Mouse (Mus musculus) G1E (cell line): ENCODE data around the gene Cutal. TPM values are rescaled to one million over a fixed set of nuclear protein-coding genes. Genes with fewer than 3 reads are reported as not detected.
"Not testable (repeated sequence)": the region's sequence is repeated elsewhere in the genome, so short reads cannot be mapped to it uniquely, and the experiment has no call there.

ENCODE experiments used
- ATAC-seq: 2 replicates; pipeline ENCODE4 v1.8.0; 2016; ENCODE audit warnings: mild to moderate bottlenecking; ENCODE audit not compliant: insufficient number of reproducible peaks, poor library complexity, low FRiP score, severe bottlenecking; ENCODE audit errors: extremely low read depth
- DNase-seq: peaks from one replicate; pipeline ENCODE4 v3.0.0; 2012; ENCODE audit warnings: low spot score
- H3K27me3 ChIP-seq: 2 replicates; pipeline ENCODE4 v1.6.1; 2012; ENCODE audit warnings: mild to moderate bottlenecking, low read length, inconsistent platforms; ENCODE audit not compliant: insufficient read depth
- H3K36me3 ChIP-seq: replicated peaks from 2 replicates; pipeline ENCODE3; 2012; ENCODE audit warnings: mild to moderate bottlenecking, inconsistent platforms
- H3K4me1 ChIP-seq: 2 replicates; pipeline ENCODE4 v1.6.1; 2012; ENCODE audit warnings: low read depth, low read length, inconsistent platforms, mixed read lengths; ENCODE audit not compliant: insufficient read depth
- H3K4me3 ChIP-seq: 2 replicates; pipeline ENCODE4 v1.5.1; 2012; ENCODE audit warnings: low read depth, mild to moderate bottlenecking, inconsistent platforms, low read length, moderate library complexity, mixed read lengths
- H3K9me3 ChIP-seq: replicated peaks from 2 replicates; pipeline ENCODE4 v1.6.1; 2012; ENCODE audit warnings: inconsistent platforms
- CTCF ChIP-seq: IDR thresholded peaks from 2 replicates; pipeline ENCODE4 v1.5.1; 2012; ENCODE audit warnings: low read depth, low read length, inconsistent platforms, mixed read lengths
- GATA1 ChIP-seq: IDR thresholded peaks from 2 replicates; pipeline ENCODE4 v1.6.1; 2012; ENCODE audit warnings: borderline replicate concordance, low read length, inconsistent platforms, mixed read lengths
- GATA2 ChIP-seq: IDR thresholded peaks from 2 replicates; pipeline ENCODE4 v1.6.1; 2012; ENCODE audit warnings: low read depth, low read length, inconsistent platforms, borderline replicate concordance
- POLR2AphosphoS5 ChIP-seq: IDR thresholded peaks from 2 replicates; pipeline ENCODE4 v1.6.1; 2012; ENCODE audit warnings: low read depth, low read length, inconsistent platforms; ENCODE audit not compliant: insufficient replicate concordance
- TAL1 ChIP-seq: conservative IDR thresholded peaks from 2 replicates; pipeline ENCODE4 v1.6.1; 2012; ENCODE audit warnings: low read depth, low read length, inconsistent platforms, mixed read lengths
- polyA plus RNA-seq: library from polyadenylated mRNA; stranded (reverse); fragments of >175 nt; gene quantifications from 2 replicates; pipeline ENCODE4 v1.2.3, GENCODE M21; 2012
- total RNA-seq, 2 experiments: library from RNA; stranded (forward) in 1 of 2; stranded (reverse) in 1 of 2; fragments of 200-1000 nt in 1 of 2; fragments of >200 nt in 1 of 2; fragmentation: Nextera tagmentation in 1 of 2; gene quantifications; 2 replicates each; pipeline ENCODE4 v1.2.3; 2014 to 2017

The Cutal gene
- total RNA-seq (2014; fragmentation: Nextera tagmentation) = not detected in 2 replicates
- total RNA-seq (2017) = 0.06 TPM in 1 of 2 replicates, not detected in the other
- polyA plus RNA-seq = 0.02 TPM in 1 of 2 replicates, not detected in the other

GRCm38 (mm10) chr2:34874271-34874670 is at the start of gene Cutal:
Gene Cutal (plus strand): TSS chr2:34874396.
- TF ChIP-seq GATA2 = no peak
- TF ChIP-seq POLR2AphosphoS5 = no peak
- no peak for TF ChIP-seq GATA1
- no peak for TF ChIP-seq CTCF
- TF ChIP-seq TAL1 = no peak
- ATAC-seq = no peak
- Histone ChIP-seq H3K36me3 (peaks cover 3% of the 10 kb centered on the region), H3K4me1 (peaks cover 21% of the 10 kb centered on the region), H3K9me3 (no peaks in the 10 kb centered on the region), H3K27me3 (peaks cover 45% of the 10 kb centered on the region), H3K4me3 (no peak within 1 kb of the TSS)
- no peak for DNase-seq

DNA sequence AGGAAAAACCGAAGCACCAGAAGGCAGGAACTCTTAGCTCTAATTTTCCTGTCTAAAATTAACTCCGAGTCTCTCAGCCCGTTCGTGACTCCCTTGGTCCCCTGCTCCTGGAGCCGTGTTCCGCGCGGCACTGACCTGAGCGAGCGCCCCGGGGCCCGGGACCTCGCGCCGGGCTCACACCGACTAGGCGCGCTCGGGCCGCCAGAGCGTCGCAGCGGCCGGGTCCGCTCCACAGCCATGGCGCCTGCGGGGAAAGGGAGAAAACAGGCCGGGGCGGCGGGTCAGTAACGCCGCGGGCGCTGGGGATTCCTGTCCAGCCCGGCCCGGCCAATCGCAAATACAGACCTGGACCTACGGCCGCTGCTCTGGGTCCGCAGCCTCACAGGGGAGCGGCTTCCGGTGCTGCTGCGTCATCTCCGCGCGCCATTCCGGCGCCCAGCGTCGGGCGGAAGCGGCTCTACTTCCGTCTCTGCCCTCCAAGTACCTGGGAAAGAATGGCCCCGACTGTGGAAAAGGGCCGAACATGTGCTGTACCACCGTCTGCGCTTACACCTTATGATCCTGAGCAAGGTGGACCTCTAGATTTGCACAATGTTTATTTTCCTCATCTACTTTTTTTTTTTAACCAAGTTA is 48.3 kb upstream of the Cutal start, which contains the start of gene Fbxw2:
Gene Fbxw2 (minus strand): TSS at position 485 of the 633 bp plus-strand sequence.
- ATAC-seq = peak; percentile 49
- TF ChIP-seq CTCF = no peak
- no peak for TF ChIP-seq TAL1
- no peaks in the 10 kb centered on the region for H3K27me3 ChIP-seq

DNA sequence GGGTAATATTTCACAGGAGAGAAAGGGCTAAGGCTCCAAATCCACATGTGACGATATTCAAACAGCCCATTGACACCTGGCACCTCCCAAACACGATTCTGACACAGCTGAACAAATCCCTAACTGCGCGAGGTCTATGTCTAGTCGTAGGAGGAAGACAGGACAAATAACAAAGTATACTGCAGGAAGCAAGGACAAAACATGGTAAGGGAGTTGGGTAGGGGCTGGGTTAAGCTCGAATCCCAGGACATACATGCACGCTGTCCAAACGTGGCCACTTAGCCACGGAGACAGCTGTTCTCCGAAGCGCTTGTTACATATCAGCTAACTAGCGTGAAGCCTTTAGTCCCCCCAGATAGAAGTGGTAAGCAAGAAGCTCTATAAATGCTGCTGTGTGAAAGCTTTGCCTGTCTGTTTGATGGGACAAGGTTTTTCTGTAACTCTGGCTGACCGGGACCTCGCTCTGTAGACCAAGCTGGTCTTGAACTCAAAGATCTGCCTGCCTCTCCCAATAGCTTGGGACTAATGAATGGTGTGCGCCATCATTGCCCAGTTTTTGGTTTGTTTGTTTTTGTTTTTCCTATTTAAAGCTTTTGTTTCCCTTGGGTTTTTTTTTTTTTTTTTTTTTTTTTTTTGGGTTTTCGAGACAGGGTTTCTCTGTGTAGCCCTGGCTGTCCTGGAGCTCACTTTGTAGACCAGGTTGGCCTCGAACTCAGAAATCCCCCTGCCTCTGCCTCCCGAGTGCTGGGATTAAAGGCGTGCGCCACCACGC is 47.5 kb upstream of the Cutal start:
- Histone ChIP-seq H3K27me3 (no peaks in the 10 kb centered on the region), H3K4me1 (peaks cover 27% of the 10 kb centered on the region), H3K4me3 (peak overlapping the region; percentile 83), H3K9me3 (peaks cover 15% of the 10 kb centered on the region), H3K36me3 (peaks cover 34% of the 10 kb centered on the region)
- no peak for ATAC-seq
- peak; percentile 37 for DNase-seq
- TF ChIP-seq GATA2 = no peak
- TF ChIP-seq CTCF = no peak
- no peak for TF ChIP-seq TAL1
- TF ChIP-seq GATA1 = no peak
- TF ChIP-seq POLR2AphosphoS5 = no peak

More for the DNA sequence above, 48.3 kb upstream of the Cutal start, which contains the start of gene Fbxw2:
- peaks cover 38% of the 10 kb centered on the region for H3K36me3 ChIP-seq
- peak; percentile 90 for DNase-seq
- H3K4me1 ChIP-seq = peaks cover 32% of the 10 kb centered on the region
- H3K9me3 ChIP-seq = peaks cover 15% of the 10 kb centered on the region
- peak within 1 kb of the TSS; percentile 83 for H3K4me3 ChIP-seq

- no peak for TF ChIP-seq TAL1
- no peak for TF ChIP-seq POLR2AphosphoS5
- no peak for TF ChIP-seq GATA1
- no peak for TF ChIP-seq CTCF
- TF ChIP-seq GATA2 = no peak
- Histone ChIP-seq H3K36me3 (peaks cover 25% of the 10 kb centered on the region), H3K27me3 (no peaks in the 10 kb centered on the region), H3K4me1 (peaks cover 23% of the 10 kb centered on the region), H3K4me3 (no peak overlapping the region), H3K9me3 (peaks cover 15% of the 10 kb centered on the region)
- ATAC-seq = no peak
- no peak for DNase-seq
These were observed 46.6 kb upstream of the Cutal start for GRCm38 (mm10) chr2:34827591-34827990.

DNA sequence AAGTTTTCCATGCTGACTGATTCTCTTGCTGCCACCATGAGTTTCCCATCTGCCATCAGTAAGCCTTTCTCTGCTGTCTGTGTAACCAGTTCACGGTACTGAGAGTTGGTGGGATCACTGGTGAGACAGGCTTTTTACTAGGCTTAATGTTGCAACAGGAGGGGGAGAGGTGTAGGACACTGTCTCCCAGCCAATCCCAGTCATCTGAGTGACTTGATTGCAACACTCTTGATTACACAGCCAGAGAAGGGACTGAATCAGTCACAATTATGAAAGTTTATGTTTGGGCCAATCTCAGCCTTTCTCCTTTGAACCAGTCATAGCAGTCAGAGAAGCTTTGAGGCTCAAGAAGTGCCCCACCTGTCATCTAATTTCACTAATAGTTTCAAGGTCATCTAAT is 46.2 kb upstream of the Cutal start:
- peaks cover 15% of the 10 kb centered on the region for H3K9me3 ChIP-seq
- H3K4me3 ChIP-seq = no peak overlapping the region
- no peak for TF ChIP-seq GATA2
- TF ChIP-seq TAL1 = no peak
- no peak for TF ChIP-seq POLR2AphosphoS5
- no peak for TF ChIP-seq GATA1
- no peak for TF ChIP-seq CTCF
- peaks cover 22% of the 10 kb centered on the region for H3K36me3 ChIP-seq
- peaks cover 21% of the 10 kb centered on the region for H3K4me1 ChIP-seq
- no peak for ATAC-seq
- H3K27me3 ChIP-seq = no peaks in the 10 kb centered on the region
- DNase-seq = no peak

DNA sequence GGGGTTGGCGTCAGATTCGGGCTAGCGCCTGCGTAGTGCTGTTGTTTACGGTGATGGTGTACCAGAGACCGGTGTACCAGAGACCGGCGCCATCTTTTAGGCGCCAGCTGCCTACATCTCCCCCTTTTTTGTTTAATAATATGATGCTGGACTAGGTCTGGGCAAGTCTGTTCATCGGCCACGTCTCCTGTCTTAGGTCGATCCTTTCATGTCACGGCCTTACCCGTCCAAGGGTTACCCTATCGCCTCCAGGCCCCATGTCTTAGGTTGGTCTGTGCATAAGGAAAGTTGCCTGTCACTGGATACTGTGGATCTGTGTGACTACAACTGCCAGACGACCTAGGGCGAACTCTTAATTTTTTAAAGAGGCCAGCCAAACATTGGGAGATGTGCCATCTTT is 44.1 kb upstream of the Cutal start:
- not testable (repeated sequence) for ATAC-seq

DNA sequence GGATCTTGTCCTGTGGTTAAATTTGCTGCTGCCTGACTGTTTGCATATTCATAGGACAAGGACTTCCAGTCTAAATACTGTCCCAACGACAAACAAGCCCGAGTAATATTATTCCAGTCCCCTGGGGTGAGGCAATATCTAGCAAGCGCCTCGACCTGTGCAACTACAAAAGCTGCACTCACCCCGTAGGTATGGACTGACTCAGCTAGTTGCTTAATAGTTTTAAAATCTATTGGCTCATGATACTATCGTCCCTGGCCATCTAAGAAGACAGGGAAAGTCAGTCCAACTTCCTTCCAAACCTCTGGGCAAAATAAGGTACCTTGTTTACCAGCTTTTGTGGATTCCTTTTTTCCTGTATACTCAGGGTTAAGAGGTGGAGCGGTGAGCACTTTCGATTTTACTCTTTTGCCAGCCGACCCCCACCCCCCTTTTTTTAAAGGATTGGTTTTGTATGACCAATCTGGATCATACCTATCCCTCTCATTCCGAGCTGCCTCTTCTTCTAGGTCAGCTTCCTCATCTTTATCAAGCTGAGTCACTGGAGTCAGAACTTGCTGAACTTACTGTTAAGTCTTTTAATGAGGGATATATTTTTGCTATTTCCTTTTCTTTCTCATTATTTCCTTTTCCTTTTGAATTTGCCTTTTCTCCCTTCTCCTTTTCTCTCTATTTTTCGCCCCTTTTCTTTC is 41.3 kb upstream of the Cutal start, which contains the start of gene Gm34653:
Gene Gm34653 (plus strand): TSS at position 242 of the 692 bp plus-strand sequence.
- not testable (repeated sequence) for H3K4me1 ChIP-seq, DNase-seq, H3K4me3 ChIP-seq

More for the DNA sequence above, 44.1 kb upstream of the Cutal start:
- not testable (repeated sequence) for H3K4me3 ChIP-seq, H3K36me3 ChIP-seq, DNase-seq, H3K27me3 ChIP-seq, H3K4me1 ChIP-seq
- H3K9me3 ChIP-seq = peaks cover 15% of the 10 kb centered on the region

More for the DNA sequence above, 41.3 kb upstream of the Cutal start, which contains the start of gene Gm34653:
- Histone ChIP-seq H3K9me3 (peaks cover 15% of the 10 kb centered on the region), H3K27me3 (peaks cover 14% of the 10 kb centered on the region)
- H3K36me3 ChIP-seq, ATAC-seq: not testable (repeated sequence)
